Mouse (Mus musculus) liver, postnatal 0 days (tissue): Measurements from ENCODE around the gene Cdca7l. TPM values are rescaled to one million over a fixed set of nuclear protein-coding genes. Genes with fewer than 3 reads are reported as not detected.
"Not testable (repeated sequence)": the region's sequence is repeated elsewhere in the genome, so short reads cannot be mapped to it uniquely, and the experiment has no call there.

ENCODE experiments used
- ATAC-seq: fragments of 200-750 bp; cut with Nextera tagmentation; 2 replicates; pipeline ENCODE4 v1.8.0; 2017; ENCODE audit warnings: mild to moderate bottlenecking, moderate library complexity
- DNase-seq: peaks from one replicate; pipeline ENCODE4 v3.0.0-alpha.2; 2016
- H3K27ac ChIP-seq: fragments of 300-500 bp; sonication (generic); 2 replicates; pipeline ENCODE4 v1.5.1; 2014; ENCODE audit warnings: antibody characterized with exemption, moderate library complexity, mild to moderate bottlenecking, low read depth
- H3K27me3 ChIP-seq: fragments of 300-500 bp; sonication (generic); 2 replicates; pipeline ENCODE4 v1.6.1; 2014; ENCODE audit warnings: low read length, control low read depth, mixed read lengths; ENCODE audit not compliant: insufficient read depth
- H3K36me3 ChIP-seq: fragments of 300-500 bp; sonication (generic); replicated peaks from 2 replicates; pipeline ENCODE4 v1.6.1; 2014; ENCODE audit warnings: mild to moderate bottlenecking, control low read depth, low read length, moderate library complexity, mixed read lengths; ENCODE audit not compliant: insufficient read depth
- H3K4me1 ChIP-seq: fragments of 300-500 bp; sonication (generic); 2 replicates; pipeline ENCODE4 v1.6.1; 2014; ENCODE audit warnings: antibody characterized with exemption, mild to moderate bottlenecking, control low read depth; ENCODE audit not compliant: insufficient read depth
- H3K4me2 ChIP-seq: fragments of 300-500 bp; sonication (generic); 2 replicates; pipeline ENCODE4 v1.6.1; 2014; ENCODE audit warnings: low read depth, mild to moderate bottlenecking, low read length, moderate library complexity, mixed read lengths
- H3K4me3 ChIP-seq: fragments of 300-500 bp; sonication (generic); 2 replicates; pipeline ENCODE4 v1.5.1; 2014; ENCODE audit warnings: low read depth, low read length
- H3K9ac ChIP-seq: fragments of 300-500 bp; sonication (generic); replicated peaks from 2 replicates; pipeline ENCODE4 v1.6.1; 2014; ENCODE audit warnings: mild to moderate bottlenecking, moderate library complexity
- H3K9me3 ChIP-seq: fragments of 300-500 bp; sonication (generic); 2 replicates; pipeline ENCODE4 v1.6.1; 2016; ENCODE audit warnings: mild to moderate bottlenecking, control low read depth, low read length, mixed read lengths
- CTCF ChIP-seq: sonication (generic); IDR thresholded peaks from 2 replicates; pipeline ENCODE4 v1.5.1; 2016; ENCODE audit warnings: antibody characterized with exemption, low read depth
- EP300 ChIP-seq: IDR thresholded peaks from 2 replicates; pipeline ENCODE4 v1.6.1; 2016; ENCODE audit warnings: antibody characterized with exemption, low read depth, mild to moderate bottlenecking
- WGBS: fragments of 180-500 bp; shearing (Covaris S2); extraction: QIAGEN DNeasy Blood & Tissue Kit; methylation state at CpG from one replicate; pipeline ENCODE4 v1.1.7; 2014; ENCODE audit not compliant: insufficient replicate concordance; 5-methylcytosine and 5-hydroxymethylcytosine counted together
- polyA plus RNA-seq: library from polyadenylated mRNA; unstranded; fragments of >200 nt; fragmentation: Nextera tagmentation; extraction: Ambion mirVana; gene quantifications from 2 replicates; pipeline ENCODE4 v1.2.1, GENCODE M21; 2015

The Cdca7l gene
- polyA plus RNA-seq, 1 experiment from 2014 or later, result 7.8 TPM

GRCm38 (mm10) chr12:117862655-117863054, 58.6 kb downstream of the Cdca7l start:
- no peak overlapping the region for H3K9ac ChIP-seq
- no peak for ATAC-seq
- H3K27ac ChIP-seq, result no peak overlapping the region
- no peak for DNase-seq
- H3K4me1 ChIP-seq, result no peaks in the 10 kb centered on the region
- H3K4me2 ChIP-seq, result no peak overlapping the region
- WGBS, result 46% methylated on average over 5 of the region's 5 CpGs
- no peak overlapping the region for H3K4me3 ChIP-seq
- no peaks in the 10 kb centered on the region for H3K9me3 ChIP-seq
- TF ChIP-seq CTCF (no peak), EP300 (no peak)
- no peaks in the 10 kb centered on the region for H3K36me3 ChIP-seq
- no peaks in the 10 kb centered on the region for H3K27me3 ChIP-seq

- DNase-seq (no peak), ATAC-seq (no peak)
- Histone ChIP-seq H3K27ac (no peak overlapping the region), H3K27me3 (no peaks in the 10 kb centered on the region), H3K36me3 (no peaks in the 10 kb centered on the region), H3K9me3 (no peaks in the 10 kb centered on the region), H3K4me1 (no peaks in the 10 kb centered on the region), H3K9ac (no peak overlapping the region), H3K4me2 (no peak overlapping the region), H3K4me3 (no peak overlapping the region)
- TF ChIP-seq CTCF (no peak), EP300 (no peak)
- WGBS, result 64% methylated on average over 4 of the region's 4 CpGs
Observed at GRCm38 (mm10) chr12:117867708-117868564, 63.8 kb downstream of the Cdca7l start.

GRCm38 (mm10) chr12:117872265-117872664, 68.2 kb downstream of the Cdca7l start:
- no peak overlapping the region for H3K9ac ChIP-seq
- no peaks in the 10 kb centered on the region for H3K9me3 ChIP-seq
- H3K4me2 ChIP-seq, result no peak overlapping the region
- TF ChIP-seq CTCF, result no peak
- H3K36me3 ChIP-seq, result peaks cover 19% of the 10 kb centered on the region
- no peak overlapping the region for H3K27ac ChIP-seq
- WGBS, result 77% methylated on average over 5 of the region's 5 CpGs
- no peaks in the 10 kb centered on the region for H3K27me3 ChIP-seq
- DNase-seq (no peak), ATAC-seq (no peak)
- no peaks in the 10 kb centered on the region for H3K4me1 ChIP-seq
- H3K4me3 ChIP-seq, result no peak overlapping the region

- ATAC-seq (no peak), DNase-seq (no peak)
- H3K9ac ChIP-seq, result no peak overlapping the region
- H3K27me3 ChIP-seq, result no peaks in the 10 kb centered on the region
- H3K4me2 ChIP-seq, result no peak overlapping the region
- H3K27ac ChIP-seq, result no peak overlapping the region
- TF ChIP-seq CTCF (no peak), EP300 (no peak)
- H3K4me3 ChIP-seq, result no peak overlapping the region
- no peaks in the 10 kb centered on the region for H3K9me3 ChIP-seq
- H3K36me3 ChIP-seq, result peaks cover 20% of the 10 kb centered on the region
- 82% methylated on average over 13 of the region's 13 CpGs for WGBS
- no peaks in the 10 kb centered on the region for H3K4me1 ChIP-seq
Observed at GRCm38 (mm10) chr12:117878341-117878740, 74.3 kb downstream of the Cdca7l start.

- no peak for ATAC-seq
- no peak for DNase-seq
- Histone ChIP-seq H3K4me3 (no peak overlapping the region), H3K36me3 (no peaks in the 10 kb centered on the region), H3K4me2 (no peak overlapping the region), H3K27me3 (no peaks in the 10 kb centered on the region), H3K9me3 (no peaks in the 10 kb centered on the region), H3K27ac (no peak overlapping the region), H3K9ac (no peak overlapping the region), H3K4me1 (no peaks in the 10 kb centered on the region)
- TF ChIP-seq CTCF, result no peak
- no peak for TF ChIP-seq EP300
- WGBS, result 76% methylated on average over 2 of the region's 2 CpGs
Observed at GRCm38 (mm10) chr12:117884627-117885026, 80.5 kb downstream of the Cdca7l start.

GRCm38 (mm10) chr12:117887422-117887821, 83.3 kb downstream of the Cdca7l start:
- Histone ChIP-seq H3K27me3 (no peaks in the 10 kb centered on the region), H3K4me3 (no peak overlapping the region), H3K9me3 (no peaks in the 10 kb centered on the region), H3K4me1 (no peaks in the 10 kb centered on the region), H3K9ac (no peak overlapping the region), H3K4me2 (no peak overlapping the region), H3K27ac (no peak overlapping the region), H3K36me3 (no peaks in the 10 kb centered on the region)
- 81% methylated on average over 3 of the region's 3 CpGs for WGBS
- DNase-seq, result no peak
- TF ChIP-seq EP300 (no peak), CTCF (no peak)
- no peak for ATAC-seq

- not testable (repeated sequence) for H3K4me3 ChIP-seq, H3K9ac ChIP-seq, DNase-seq, H3K27me3 ChIP-seq, H3K27ac ChIP-seq, H3K4me1 ChIP-seq, ATAC-seq, H3K36me3 ChIP-seq, H3K9me3 ChIP-seq, H3K4me2 ChIP-seq
- no CpG with 5 or more reads among the region's 4 CpGs for WGBS
Observed at GRCm38 (mm10) chr12:117900798-117901197, 96.7 kb downstream of the Cdca7l start.

- not testable (repeated sequence) for H3K27me3 ChIP-seq, H3K4me1 ChIP-seq, H3K36me3 ChIP-seq, H3K4me3 ChIP-seq, H3K27ac ChIP-seq, ATAC-seq, DNase-seq, H3K4me2 ChIP-seq, H3K9ac ChIP-seq, H3K9me3 ChIP-seq
- 25% methylated on average over 1 of the region's 4 CpGs for WGBS
Observed at GRCm38 (mm10) chr12:117901352-117901751, 97.3 kb downstream of the Cdca7l start.
